Mouse (Mus musculus): Measurements from ENCODE around the gene Ptprz1. TPM values are rescaled to one million over a fixed set of nuclear protein-coding genes. Genes with fewer than 3 reads are reported as not detected.

Gene Ptprz1
- polyA plus RNA-seq (2015; fragmentation: Nextera tagmentation; extraction: Ambion mirVana), result 1.3 and 1.6 TPM in 2 replicates

DNA sequence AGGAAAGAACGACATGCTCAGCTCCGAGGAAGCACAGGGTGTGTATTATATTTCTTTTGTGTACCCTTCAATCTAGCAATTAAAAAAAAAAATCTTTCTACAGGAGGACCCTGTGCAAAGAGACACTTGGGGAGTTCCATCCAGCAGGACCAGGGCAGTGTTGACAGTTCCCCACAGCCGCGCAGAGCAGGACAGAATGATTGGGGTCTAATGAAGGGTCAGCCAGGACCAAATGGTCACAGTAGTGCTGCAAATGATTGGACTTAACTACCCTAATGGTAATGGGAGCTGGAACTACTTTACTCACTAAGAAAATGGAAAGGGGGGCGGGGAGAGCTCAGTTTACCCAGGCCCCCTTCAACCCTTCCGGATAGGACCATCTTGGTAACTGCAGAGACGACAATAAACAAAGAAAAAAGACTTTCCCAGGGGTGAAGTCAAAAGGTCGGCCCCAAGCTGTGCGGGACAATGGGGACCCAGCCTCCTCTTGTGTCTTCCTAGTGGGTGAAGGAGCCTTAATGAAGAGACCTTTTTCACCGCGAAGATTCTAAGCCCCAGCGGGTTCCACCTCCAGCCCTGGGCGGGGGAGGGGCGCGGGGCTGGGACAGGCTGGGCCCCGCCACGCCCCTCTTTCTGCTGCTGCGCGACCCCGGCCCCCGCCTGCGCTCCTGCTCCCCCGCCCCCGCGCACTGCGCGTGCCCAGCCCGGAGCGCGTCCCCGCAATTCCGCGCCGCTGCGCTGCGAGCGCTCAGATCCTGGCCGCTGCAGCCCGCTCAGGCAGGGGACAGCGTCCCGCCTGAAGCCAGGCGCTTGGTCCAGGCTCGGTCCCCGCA is at the start of gene Ptprz1:
TSS of gene Ptprz1 (plus strand) at position 722 of the 833 bp plus-strand sequence.
- Histone ChIP-seq H3K4me1 (ENCODE audit: insufficient read depth, low read depth, low read length) (no peaks in the 10 kb centered on the region), H3K36me3 (ENCODE audit: insufficient read depth, low read length) (no peaks in the 10 kb centered on the region), H3K9ac (replicated peaks; ENCODE audit: low read depth) (0 out of 2 replicates have a peak within 1 kb of the TSS, but pooled peaks have one; percentile 16), H3K27ac (ENCODE audit: low read length) (no peak within 1 kb of the TSS), H3K4me3 (ENCODE audit: low read depth, low read length) (peak within 1 kb of the TSS; percentile 50), H3K4me2 (replicated peaks; ENCODE audit: low read depth, low read length) (peak within 1 kb of the TSS; percentile 92), H3K27me3 (replicated peaks; ENCODE audit: insufficient read depth, low read length) (peaks cover 14% of the 10 kb centered on the region; the same call in 1 of the 2 replicates), H3K9me3 (ENCODE audit: low read length) (no peaks in the 10 kb centered on the region)
- TF ChIP-seq CTCF (IDR thresholded peaks at IDR 0.05), result no peak
- TF ChIP-seq EP300 (IDR thresholded peaks at IDR 0.05), result no peak
- 2% methylated on average over 30 of the region's 44 CpGs for WGBS
- ATAC-seq, result peak; percentile 61
- peak; percentile 16 for DNase-seq (ENCODE audit: low spot score)

DNA sequence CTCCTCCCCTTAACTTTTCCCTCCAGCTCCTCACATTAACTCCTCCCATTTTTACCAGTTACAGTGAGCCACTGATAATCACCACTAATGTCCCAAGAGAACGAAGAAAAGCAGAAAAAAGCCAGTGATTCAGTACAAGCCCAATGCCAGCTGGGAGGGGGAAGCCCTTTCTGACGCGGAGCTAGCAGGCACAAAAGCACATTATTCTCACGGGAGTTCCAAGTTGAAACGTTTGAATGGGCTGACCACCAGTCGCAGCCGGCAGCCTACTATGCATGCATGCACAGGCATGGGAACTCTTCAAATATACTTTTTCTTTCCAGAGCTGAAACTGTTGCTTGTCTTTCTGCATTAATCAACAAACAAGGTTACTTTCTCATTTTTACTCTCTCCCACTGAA is 41.7 kb upstream of the Ptprz1 start:
- no peak for ATAC-seq
- Histone ChIP-seq H3K27ac (ENCODE audit: low read length) (no peak overlapping the region), H3K4me3 (ENCODE audit: low read depth, low read length) (no peak overlapping the region), H3K4me1 (ENCODE audit: insufficient read depth, low read depth, low read length) (no peaks in the 10 kb centered on the region), H3K9ac (replicated peaks; ENCODE audit: low read depth) (no peak overlapping the region), H3K27me3 (replicated peaks; ENCODE audit: insufficient read depth, low read length) (no peaks in the 10 kb centered on the region), H3K9me3 (ENCODE audit: low read length) (no peaks in the 10 kb centered on the region), H3K4me2 (replicated peaks; ENCODE audit: low read depth, low read length) (no peak overlapping the region), H3K36me3 (ENCODE audit: insufficient read depth, low read length) (no peaks in the 10 kb centered on the region)
- TF ChIP-seq EP300 (IDR thresholded peaks at IDR 0.05), result no peak
- no peak for TF ChIP-seq CTCF (IDR thresholded peaks at IDR 0.05)
- whole genome bisulfite sequencing, result 47% methylated on average over 7 of the region's 7 CpGs
- DNase-seq (ENCODE audit: low spot score), result no peak

GRCm38 (mm10) chr6:22834100-22834970 is 41.0 kb upstream of the Ptprz1 start:
- H3K9me3 ChIP-seq (ENCODE audit: low read length), result no peaks in the 10 kb centered on the region
- no peak overlapping the region for H3K9ac ChIP-seq (replicated peaks; ENCODE audit: low read depth)
- no peaks in the 10 kb centered on the region for H3K4me1 ChIP-seq (ENCODE audit: insufficient read depth, low read depth, low read length)
- H3K4me2 ChIP-seq (replicated peaks; ENCODE audit: low read depth, low read length), result no peak overlapping the region
- DNase-seq (ENCODE audit: low spot score) (no peak), ATAC-seq (no peak)
- no peak overlapping the region for H3K4me3 ChIP-seq (ENCODE audit: low read depth, low read length)
- H3K36me3 ChIP-seq (ENCODE audit: insufficient read depth, low read length), result no peaks in the 10 kb centered on the region
- no peak for TF ChIP-seq EP300 (IDR thresholded peaks at IDR 0.05)
- TF ChIP-seq CTCF (IDR thresholded peaks at IDR 0.05), result no peak
- no peak overlapping the region for H3K27ac ChIP-seq (ENCODE audit: low read length)
- 78% methylated on average over 19 of the region's 19 CpGs for WGBS
- no peaks in the 10 kb centered on the region for H3K27me3 ChIP-seq (replicated peaks; ENCODE audit: insufficient read depth, low read length)

GRCm38 (mm10) chr6:22875614-22876541 is 576 bp downstream of the Ptprz1 start:
- no peak overlapping the region for H3K27ac ChIP-seq (ENCODE audit: low read length)
- H3K9me3 ChIP-seq (ENCODE audit: low read length), result no peaks in the 10 kb centered on the region
- no peak for ATAC-seq
- no peaks in the 10 kb centered on the region for H3K4me1 ChIP-seq (ENCODE audit: insufficient read depth, low read depth, low read length)
- peak overlapping the region; percentile 50 for H3K4me3 ChIP-seq (ENCODE audit: low read depth, low read length)
- TF ChIP-seq CTCF (IDR thresholded peaks at IDR 0.05) (no peak), EP300 (IDR thresholded peaks at IDR 0.05) (no peak)
- H3K4me2 ChIP-seq (replicated peaks; ENCODE audit: low read depth, low read length), result peak overlapping the region; percentile 92
- 3% methylated on average over 40 of the region's 45 CpGs for WGBS
- no peak for DNase-seq (ENCODE audit: low spot score)
- H3K36me3 ChIP-seq (ENCODE audit: insufficient read depth, low read length), result no peaks in the 10 kb centered on the region
- H3K27me3 ChIP-seq (replicated peaks; ENCODE audit: insufficient read depth, low read length), result peaks cover 14% of the 10 kb centered on the region; the same call in 1 of the 2 replicates
- H3K9ac ChIP-seq (replicated peaks; ENCODE audit: low read depth), result no peak overlapping the region

DNA sequence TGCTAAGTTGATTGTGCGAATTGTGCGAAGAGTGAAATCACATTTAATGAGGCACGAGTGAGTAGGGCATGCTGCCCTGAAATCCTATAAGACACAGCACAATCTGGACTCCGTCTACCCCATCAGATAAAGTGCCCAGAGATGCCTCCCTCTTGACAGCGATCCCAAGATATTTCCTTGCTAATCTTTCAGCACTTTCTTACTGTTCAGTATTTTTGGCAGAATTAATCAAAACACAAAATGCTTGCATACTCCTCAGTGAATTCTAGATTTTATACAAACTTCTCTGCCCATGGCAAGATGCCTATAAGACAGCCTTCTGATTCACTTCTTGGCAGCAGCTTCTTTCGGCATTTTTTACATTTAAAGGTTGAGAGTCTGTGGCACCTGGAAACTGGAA is 12.7 kb downstream of the Ptprz1 start:
- no peak for ATAC-seq
- 60% methylated on average over 6 of the region's 6 CpGs for WGBS
- Histone ChIP-seq H3K4me2 (replicated peaks; ENCODE audit: low read depth, low read length) (no peak overlapping the region), H3K27me3 (replicated peaks; ENCODE audit: insufficient read depth, low read length) (no peaks in the 10 kb centered on the region), H3K9ac (replicated peaks; ENCODE audit: low read depth) (no peak overlapping the region), H3K4me1 (ENCODE audit: insufficient read depth, low read depth, low read length) (no peaks in the 10 kb centered on the region), H3K27ac (ENCODE audit: low read length) (no peak overlapping the region), H3K36me3 (ENCODE audit: insufficient read depth, low read length) (no peaks in the 10 kb centered on the region), H3K9me3 (ENCODE audit: low read length) (no peaks in the 10 kb centered on the region), H3K4me3 (ENCODE audit: low read depth, low read length) (no peak overlapping the region)
- TF ChIP-seq EP300 (IDR thresholded peaks at IDR 0.05), result no peak
- TF ChIP-seq CTCF (IDR thresholded peaks at IDR 0.05), result no peak
- DNase-seq (ENCODE audit: low spot score), result no peak

All from lung, postnatal 0 days (tissue).